Mouse (Mus musculus): Measurements from ENCODE around the gene Gm45213. TPM values are rescaled to one million over a fixed set of nuclear protein-coding genes. Genes with fewer than 3 reads are reported as not detected.

Gm45213 gene
- polyA plus RNA-seq, 1 experiment from 2014 or later, result not detected

DNA sequence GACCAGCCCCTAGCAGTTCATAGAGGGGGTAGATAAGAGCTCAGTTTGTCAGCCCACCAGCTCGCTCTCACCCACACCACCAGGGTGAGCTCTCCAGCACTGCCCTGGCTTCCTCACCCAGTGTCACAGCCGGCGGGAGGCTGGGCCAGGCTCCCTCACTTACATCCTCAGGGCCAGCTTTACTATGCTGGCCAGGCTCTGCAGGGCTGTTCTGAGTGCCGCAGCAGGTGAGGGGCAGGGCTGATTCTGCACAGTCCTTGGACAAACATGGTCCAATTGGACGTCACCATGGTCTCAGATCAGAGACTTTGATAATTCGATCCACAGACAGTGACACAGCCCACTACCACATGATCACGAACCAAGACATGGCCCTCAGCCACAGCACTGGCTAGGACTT lies 48.2 kb downstream of the Gm45213 start:
- no peaks in the 10 kb centered on the region for H3K9me3 ChIP-seq
- H3K4me3 ChIP-seq, result no peak overlapping the region
- WGBS, result 87% methylated on average over 7 of the region's 7 CpGs
- ATAC-seq (ENCODE audit: low read depth), result no peak
- no peaks in the 10 kb centered on the region for H3K27me3 ChIP-seq
- H3K4me1 ChIP-seq (replicated peaks), result no peaks in the 10 kb centered on the region
- H3K27ac ChIP-seq (replicated peaks), result no peak overlapping the region
- no peak overlapping the region for H3K9ac ChIP-seq
- peaks cover 65% of the 10 kb centered on the region for H3K36me3 ChIP-seq
- H3K4me2 ChIP-seq, result no peak overlapping the region

DNA sequence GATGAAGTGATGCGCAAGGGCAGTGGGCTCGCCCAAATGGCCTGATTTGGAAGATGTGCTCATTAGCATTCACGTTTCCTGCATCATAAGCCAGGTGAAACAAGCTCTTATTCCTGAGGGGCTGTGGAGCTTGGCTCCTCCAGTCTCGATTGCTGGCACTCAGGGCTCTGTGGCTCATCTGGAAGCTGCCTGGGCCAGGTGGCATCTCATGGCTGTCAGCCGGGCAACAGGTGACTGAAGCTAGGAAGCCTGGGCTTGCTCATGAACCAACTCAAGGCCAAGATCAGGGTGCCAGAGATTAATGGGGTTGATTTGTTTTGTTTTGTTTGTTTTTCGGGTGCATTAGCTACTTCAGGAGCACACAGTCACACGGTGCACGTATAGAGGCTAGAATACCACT lies 49.3 kb downstream of the Gm45213 start:
- Histone ChIP-seq H3K36me3 (peaks cover 54% of the 10 kb centered on the region), H3K4me1 (replicated peaks) (no peaks in the 10 kb centered on the region), H3K4me2 (no peak overlapping the region), H3K27me3 (no peaks in the 10 kb centered on the region), H3K9me3 (no peaks in the 10 kb centered on the region), H3K4me3 (no peak overlapping the region), H3K9ac (no peak overlapping the region), H3K27ac (replicated peaks) (no peak overlapping the region)
- 91% methylated on average over 8 of the region's 8 CpGs for WGBS
- ATAC-seq (ENCODE audit: low read depth), result no peak

GRCm38 (mm10) chr7:66094141-66094540 lies 50.7 kb downstream of the Gm45213 start:
- H3K9ac ChIP-seq, result no peak overlapping the region
- H3K4me3 ChIP-seq, result no peak overlapping the region
- 80% methylated on average over 5 of the region's 5 CpGs for WGBS
- no peaks in the 10 kb centered on the region for H3K27me3 ChIP-seq
- ATAC-seq (ENCODE audit: low read depth), result no peak
- H3K36me3 ChIP-seq, result peaks cover 39% of the 10 kb centered on the region
- no peak overlapping the region for H3K4me2 ChIP-seq
- H3K9me3 ChIP-seq, result no peaks in the 10 kb centered on the region
- no peaks in the 10 kb centered on the region for H3K4me1 ChIP-seq (replicated peaks)
- no peak overlapping the region for H3K27ac ChIP-seq (replicated peaks)

DNA sequence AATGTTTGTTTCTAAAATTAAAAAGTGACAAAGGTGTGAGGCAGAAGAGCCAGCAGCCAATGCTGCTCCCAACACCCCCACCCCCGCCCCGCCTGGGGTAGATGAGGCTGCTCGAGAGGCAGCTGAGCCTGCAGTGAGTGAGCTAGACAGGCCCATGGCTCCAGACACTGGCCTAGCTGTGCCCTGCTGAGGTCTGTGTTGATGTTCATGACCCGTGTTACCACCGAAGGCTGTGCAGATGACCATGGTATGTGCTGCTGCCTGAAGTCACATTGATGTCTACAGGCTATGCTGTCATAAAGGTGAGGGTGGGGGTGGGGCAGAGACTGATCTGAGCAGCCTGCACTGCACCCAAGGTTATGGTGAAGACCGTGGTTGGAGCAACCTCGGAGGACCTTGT lies 55.4 kb downstream of the Gm45213 start:
- WGBS, result 79% methylated on average over 7 of the region's 7 CpGs
- H3K9me3 ChIP-seq, result no peaks in the 10 kb centered on the region
- no peak for ATAC-seq (ENCODE audit: low read depth)

DNA sequence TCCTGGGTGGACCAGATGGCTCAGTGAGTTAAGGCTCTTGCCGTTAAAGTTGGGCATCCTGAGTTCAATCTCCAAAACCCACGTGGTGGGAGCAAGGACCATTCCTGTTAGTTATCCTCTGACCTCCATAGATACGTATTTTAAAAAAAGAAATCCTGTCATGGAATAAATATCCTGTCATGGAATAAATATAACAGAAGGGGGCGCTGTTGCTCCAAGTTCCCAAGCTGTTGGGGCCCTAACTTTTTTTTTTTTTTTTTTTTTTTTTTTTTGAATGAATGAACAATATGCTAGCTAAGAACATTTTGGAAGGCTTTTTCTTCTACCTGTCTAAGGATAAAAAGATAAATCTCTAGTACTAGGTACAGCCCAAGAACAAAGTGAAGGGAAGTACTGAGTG lies 58.5 kb downstream of the Gm45213 start:
- Histone ChIP-seq H3K4me3 (no peak overlapping the region), H3K9me3 (no peaks in the 10 kb centered on the region), H3K36me3 (no peaks in the 10 kb centered on the region), H3K27ac (replicated peaks) (no peak overlapping the region), H3K4me1 (replicated peaks) (no peaks in the 10 kb centered on the region), H3K27me3 (0 out of 2 replicates have a peak, but pooled peaks cover 4% of the 10 kb centered on the region), H3K4me2 (no peak overlapping the region), H3K9ac (no peak overlapping the region)
- ATAC-seq (ENCODE audit: low read depth), result no peak
- WGBS, result 9% methylated on average over 4 of the region's 4 CpGs

More for the DNA sequence above, 55.4 kb downstream of the Gm45213 start:
- no peak overlapping the region for H3K4me3 ChIP-seq
- no peak overlapping the region for H3K9ac ChIP-seq
- H3K4me2 ChIP-seq, result no peak overlapping the region
- H3K27ac ChIP-seq (replicated peaks), result no peak overlapping the region
- H3K27me3 ChIP-seq, result no peaks in the 10 kb centered on the region
- H3K36me3 ChIP-seq, result no peaks in the 10 kb centered on the region
- no peaks in the 10 kb centered on the region for H3K4me1 ChIP-seq (replicated peaks)

- Histone ChIP-seq H3K36me3 (no peaks in the 10 kb centered on the region), H3K27ac (replicated peaks) (no peak overlapping the region), H3K27me3 (0 out of 2 replicates have a peak, but pooled peaks cover 4% of the 10 kb centered on the region), H3K9ac (no peak overlapping the region), H3K4me2 (no peak overlapping the region), H3K9me3 (no peaks in the 10 kb centered on the region), H3K4me1 (replicated peaks) (peaks cover 5% of the 10 kb centered on the region; the same call in 1 of the 2 replicates), H3K4me3 (no peak overlapping the region)
- 88% methylated on average over 5 of the region's 5 CpGs for WGBS
- no peak for ATAC-seq (ENCODE audit: low read depth)
Measured at GRCm38 (mm10) chr7:66104531-66104930, 61.1 kb downstream of the Gm45213 start.

GRCm38 (mm10) chr7:66105771-66106170 lies 62.4 kb downstream of the Gm45213 start:
- Histone ChIP-seq H3K36me3 (no peaks in the 10 kb centered on the region), H3K27me3 (0 out of 2 replicates have a peak, but pooled peaks cover 4% of the 10 kb centered on the region), H3K27ac (replicated peaks) (no peak overlapping the region), H3K4me2 (no peak overlapping the region), H3K9ac (no peak overlapping the region), H3K4me3 (no peak overlapping the region), H3K9me3 (no peaks in the 10 kb centered on the region), H3K4me1 (replicated peaks) (peaks cover 8% of the 10 kb centered on the region)
- 51% methylated on average over 4 of the region's 4 CpGs for WGBS
- ATAC-seq (ENCODE audit: low read depth), result no peak

DNA sequence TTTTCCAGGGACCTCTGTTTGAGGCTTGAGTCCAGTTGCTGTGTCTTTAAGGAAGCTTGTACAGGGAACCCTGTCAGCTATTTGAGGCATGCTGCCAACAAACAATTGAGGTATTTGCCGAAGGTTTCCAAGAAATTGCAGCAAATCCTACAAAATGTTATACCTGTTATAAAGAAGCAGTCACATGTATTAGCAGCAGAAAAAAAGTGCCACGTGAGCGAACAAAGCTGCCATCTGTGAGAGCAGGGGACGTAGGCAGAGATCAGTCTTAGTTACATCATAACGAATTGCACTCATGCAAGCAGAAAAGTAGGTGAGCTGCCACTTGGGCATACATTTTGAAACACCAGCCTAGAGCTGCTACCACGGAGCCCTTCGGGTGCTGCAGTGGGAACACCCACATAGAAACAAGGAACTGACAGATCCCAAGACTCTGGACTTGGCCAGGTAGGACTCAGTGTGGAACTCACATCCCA lies 63.2 kb downstream of the Gm45213 start:
- Histone ChIP-seq H3K27me3 (0 out of 2 replicates have a peak, but pooled peaks cover 4% of the 10 kb centered on the region), H3K36me3 (no peaks in the 10 kb centered on the region), H3K9ac (no peak overlapping the region), H3K9me3 (no peaks in the 10 kb centered on the region), H3K4me1 (replicated peaks) (peaks cover 17% of the 10 kb centered on the region), H3K4me2 (no peak overlapping the region), H3K27ac (replicated peaks) (no peak overlapping the region), H3K4me3 (no peak overlapping the region)
- 76% methylated on average over 7 of the region's 7 CpGs for WGBS
- no peak for ATAC-seq (ENCODE audit: low read depth)

- Histone ChIP-seq H3K9ac (no peak overlapping the region), H3K27ac (replicated peaks) (no peak overlapping the region), H3K4me3 (no peak overlapping the region), H3K9me3 (no peaks in the 10 kb centered on the region), H3K36me3 (no peaks in the 10 kb centered on the region), H3K27me3 (0 out of 2 replicates have a peak, but pooled peaks cover 4% of the 10 kb centered on the region), H3K4me2 (no peak overlapping the region), H3K4me1 (replicated peaks) (peaks cover 23% of the 10 kb centered on the region)
- ATAC-seq (ENCODE audit: low read depth), result no peak
- WGBS, result 80% methylated on average over 11 of the region's 11 CpGs
Measured at GRCm38 (mm10) chr7:66107206-66107605, 63.8 kb downstream of the Gm45213 start.

DNA sequence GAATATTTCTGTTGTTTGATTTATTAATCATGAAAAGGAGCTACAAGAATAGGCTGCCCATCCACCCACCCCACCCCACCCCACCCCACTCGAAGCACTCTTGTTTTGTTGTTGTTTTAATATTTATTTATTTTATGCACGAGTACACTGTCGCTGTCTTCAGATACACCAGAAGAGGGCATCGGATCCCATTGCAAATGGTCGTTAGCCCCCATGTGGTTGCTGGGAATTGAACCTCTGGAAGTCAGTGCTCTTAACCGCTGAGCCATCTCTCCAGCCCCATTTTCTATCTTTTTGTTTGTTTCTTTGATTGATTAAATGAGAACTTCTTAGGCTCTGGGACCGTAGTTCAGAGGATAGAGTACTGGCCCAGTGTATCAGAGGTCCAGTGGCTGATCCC lies 64.5 kb downstream of the Gm45213 start:
- Histone ChIP-seq H3K4me2 (no peak overlapping the region), H3K4me3 (no peak overlapping the region), H3K27me3 (0 out of 2 replicates have a peak, but pooled peaks cover 4% of the 10 kb centered on the region), H3K9me3 (no peaks in the 10 kb centered on the region), H3K27ac (replicated peaks) (no peak overlapping the region), H3K36me3 (no peaks in the 10 kb centered on the region), H3K4me1 (replicated peaks) (peaks cover 29% of the 10 kb centered on the region), H3K9ac (no peak overlapping the region)
- 11% methylated on average over 7 of the region's 7 CpGs for WGBS
- no peak for ATAC-seq (ENCODE audit: low read depth)

- Histone ChIP-seq H3K9me3 (no peaks in the 10 kb centered on the region), H3K4me2 (peak within 1 kb of the TSS; percentile 77), H3K9ac (peak within 1 kb of the TSS; percentile 81), H3K4me3 (peak within 1 kb of the TSS; percentile 72), H3K4me1 (replicated peaks) (peaks cover 38% of the 10 kb centered on the region), H3K27ac (replicated peaks) (peak within 1 kb of the TSS; percentile 96), H3K36me3 (no peaks in the 10 kb centered on the region), H3K27me3 (0 out of 2 replicates have a peak, but pooled peaks cover 4% of the 10 kb centered on the region)
- under 1% methylated on average over 100 of the region's 123 CpGs for WGBS
- ATAC-seq (ENCODE audit: low read depth), result peak; percentile 84
Measured at GRCm38 (mm10) chr7:66108961-66109854, 65.8 kb downstream of the Gm45213 start, which contains the start of gene Chsy1. Gene Chsy1 (plus strand): TSS chr7:66109515.

DNA sequence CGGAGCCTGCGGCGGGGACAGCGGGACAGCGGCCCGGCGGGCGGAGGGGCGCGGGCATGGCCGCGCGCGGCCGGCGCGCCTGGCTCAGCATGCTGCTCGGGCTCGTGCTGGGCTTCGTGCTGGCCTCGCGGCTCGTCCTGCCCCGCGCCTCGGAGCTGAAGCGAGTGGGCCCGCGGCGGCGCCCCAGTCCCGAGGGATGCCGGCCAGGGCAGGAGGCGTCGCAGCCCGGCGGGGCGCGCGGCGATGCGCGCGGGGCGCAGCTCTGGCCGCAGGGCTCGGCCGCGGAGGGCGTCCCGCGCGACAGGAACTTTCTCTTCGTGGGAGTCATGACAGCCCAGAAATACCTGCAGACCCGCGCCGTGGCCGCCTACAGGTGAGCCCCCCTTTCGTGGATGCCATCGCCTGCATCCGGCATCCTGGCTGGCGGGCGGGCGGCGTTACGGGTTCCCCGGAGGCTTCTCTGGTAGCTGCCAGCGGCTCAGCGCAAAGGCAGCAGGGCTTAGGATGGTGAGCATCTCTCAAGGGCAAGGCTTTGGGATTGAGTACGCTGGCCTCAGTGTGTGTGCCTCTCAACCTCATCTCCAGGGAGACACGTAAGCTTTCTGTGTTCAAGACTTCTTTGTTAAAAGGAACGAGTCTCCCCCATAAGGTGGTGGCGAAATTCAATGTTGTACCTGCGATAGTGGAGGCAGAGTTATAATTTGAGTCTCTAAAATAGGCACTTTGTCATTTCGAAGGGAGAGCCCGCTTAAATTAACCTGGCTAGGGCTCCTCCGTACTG lies 66.6 kb downstream of the Gm45213 start:
- Histone ChIP-seq H3K4me1 (replicated peaks) (peaks cover 47% of the 10 kb centered on the region), H3K9me3 (no peaks in the 10 kb centered on the region), H3K36me3 (no peaks in the 10 kb centered on the region), H3K27me3 (0 out of 2 replicates have a peak, but pooled peaks cover 2% of the 10 kb centered on the region), H3K27ac (replicated peaks) (peak overlapping the region; percentile 96), H3K4me3 (peak overlapping the region; percentile 72), H3K9ac (peak overlapping the region; percentile 81), H3K4me2 (peak overlapping the region; percentile 68)
- WGBS, result under 1% methylated on average over 66 of the region's 77 CpGs
- peak; percentile 49 for ATAC-seq (ENCODE audit: low read depth)
